Mouse (Mus musculus) forebrain, embryonic 11.5 days (tissue): ENCODE results near the gene Ptprn2. TPM values are rescaled to one million over a fixed set of nuclear protein-coding genes. Genes with fewer than 3 reads are reported as not detected.

ENCODE experiments used
- ATAC-seq: fragments of 200-750 bp; cut with Nextera tagmentation; replicated peaks from 2 replicates; pipeline ENCODE4 v1.8.0; 2017; ENCODE audit warnings: moderate TSS enrichment; ENCODE audit not compliant: low FRiP score
- DNase-seq: peaks from one replicate; pipeline ENCODE4 v3.0.0-alpha.2; 2017; ENCODE audit warnings: low spot score
- H3K27ac ChIP-seq: fragments of 300-500 bp; sonication (generic); 2 replicates; pipeline ENCODE4 v1.5.1; 2014; ENCODE audit warnings: low read depth, low read length
- H3K27me3 ChIP-seq: fragments of 300-500 bp; sonication (generic); 2 replicates; pipeline ENCODE4 v1.6.1; 2014; ENCODE audit warnings: mild to moderate bottlenecking, low read length, mixed read lengths; ENCODE audit not compliant: control insufficient read depth, insufficient read depth
- H3K36me3 ChIP-seq: fragments of 300-500 bp; sonication (generic); 2 replicates; pipeline ENCODE4 v1.6.1; 2014; ENCODE audit warnings: mild to moderate bottlenecking, low read length, moderate library complexity, mixed read lengths; ENCODE audit not compliant: control insufficient read depth, insufficient read depth
- H3K4me1 ChIP-seq: fragments of 300-500 bp; sonication (generic); replicated peaks from 2 replicates; pipeline ENCODE4 v1.6.1; 2014; ENCODE audit warnings: low read length, mixed read lengths; ENCODE audit not compliant: control insufficient read depth, insufficient read depth
- H3K4me2 ChIP-seq: fragments of 300-500 bp; sonication (generic); 2 replicates; pipeline ENCODE4 v1.6.1; 2014; ENCODE audit warnings: low read depth, mild to moderate bottlenecking, low read length, moderate library complexity, mixed read lengths; ENCODE audit not compliant: severe bottlenecking
- H3K4me3 ChIP-seq: fragments of 300-500 bp; sonication (generic); 2 replicates; pipeline ENCODE4 v1.5.1; 2014; ENCODE audit warnings: low read depth, low read length
- H3K9ac ChIP-seq: fragments of 300-500 bp; sonication (generic); 2 replicates; pipeline ENCODE4 v1.6.1; 2014; ENCODE audit warnings: low read length
- H3K9me3 ChIP-seq: fragments of 300-500 bp; sonication (generic); 2 replicates; pipeline ENCODE4 v1.6.1; 2016; ENCODE audit warnings: low read length, mixed read lengths; ENCODE audit not compliant: control insufficient read depth
- WGBS: fragments of 180-500 bp; shearing (Covaris S2); extraction: QIAGEN DNeasy Blood & Tissue Kit; methylation state at CpG from one replicate; pipeline ENCODE4 v1.1.7; 2014; 5-methylcytosine and 5-hydroxymethylcytosine counted together
- polyA plus RNA-seq: library from polyadenylated mRNA; unstranded; fragments of >200 nt; fragmentation: Nextera tagmentation; extraction: Ambion mirVana; gene quantifications from 2 replicates; pipeline ENCODE4 v1.2.1, GENCODE M21; 2014

Ptprn2 gene
- polyA plus RNA-seq, 1 experiment from 2014 or later: 6.8 TPM

DNA sequence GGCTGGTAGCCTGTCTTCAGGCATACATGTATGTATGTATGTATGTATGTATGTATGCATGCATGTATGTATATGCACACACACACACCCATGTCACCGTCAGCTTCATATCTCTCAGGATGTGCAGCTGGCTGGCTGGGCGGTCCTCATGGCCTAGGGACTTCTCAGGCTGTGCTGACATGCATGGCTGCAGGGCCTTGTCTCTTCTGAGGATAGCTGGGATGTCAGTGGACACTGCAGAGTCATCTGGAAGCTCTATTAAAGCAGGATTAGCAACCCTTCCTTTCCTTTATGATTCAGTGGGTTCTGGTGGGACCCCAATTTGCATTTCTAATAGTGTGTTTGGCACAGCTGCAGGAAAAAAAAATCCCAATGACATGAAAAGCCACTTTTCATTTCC is 473.6 kb downstream of the Ptprn2 start:
- ATAC-seq (no peak), DNase-seq (no peak)
- no peak overlapping the region for H3K4me2 ChIP-seq
- no peaks in the 10 kb centered on the region for H3K9me3 ChIP-seq
- no peaks in the 10 kb centered on the region for H3K4me1 ChIP-seq
- no peak overlapping the region for H3K9ac ChIP-seq
- no peak overlapping the region for H3K4me3 ChIP-seq
- H3K27me3 ChIP-seq: no peaks in the 10 kb centered on the region
- no peak overlapping the region for H3K27ac ChIP-seq
- no peaks in the 10 kb centered on the region for H3K36me3 ChIP-seq
- WGBS: 93% methylated on average over 2 of the region's 2 CpGs

DNA sequence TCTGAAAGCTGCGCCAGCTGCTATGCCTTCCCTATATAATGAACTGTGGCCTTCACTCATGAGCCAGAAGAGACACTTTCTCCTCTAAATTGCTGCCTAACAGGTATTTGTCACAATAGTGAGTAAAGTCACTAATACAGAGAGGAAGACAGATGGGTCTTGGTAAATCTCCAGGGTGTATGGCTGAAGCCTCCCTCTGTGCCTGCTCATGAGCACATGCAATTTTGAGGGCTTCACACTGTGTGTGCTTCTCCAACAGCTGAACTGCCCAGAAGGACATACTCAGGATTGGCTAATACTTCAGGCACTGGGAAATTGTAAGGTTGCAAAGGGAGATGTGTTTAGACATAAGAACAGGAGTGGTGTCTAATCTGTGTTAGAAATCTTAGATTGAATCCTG is 478.4 kb downstream of the Ptprn2 start:
- no peaks in the 10 kb centered on the region for H3K27me3 ChIP-seq
- DNase-seq (no peak), ATAC-seq (no peak)
- H3K4me1 ChIP-seq: peaks cover 4% of the 10 kb centered on the region; the same call in 1 of the 2 replicates
- 88% methylated on average over 1 of the region's 1 CpGs for WGBS
- no peaks in the 10 kb centered on the region for H3K36me3 ChIP-seq
- no peaks in the 10 kb centered on the region for H3K9me3 ChIP-seq
- H3K4me3 ChIP-seq: no peak overlapping the region
- H3K9ac ChIP-seq: no peak overlapping the region
- no peak overlapping the region for H3K4me2 ChIP-seq
- no peak overlapping the region for H3K27ac ChIP-seq

DNA sequence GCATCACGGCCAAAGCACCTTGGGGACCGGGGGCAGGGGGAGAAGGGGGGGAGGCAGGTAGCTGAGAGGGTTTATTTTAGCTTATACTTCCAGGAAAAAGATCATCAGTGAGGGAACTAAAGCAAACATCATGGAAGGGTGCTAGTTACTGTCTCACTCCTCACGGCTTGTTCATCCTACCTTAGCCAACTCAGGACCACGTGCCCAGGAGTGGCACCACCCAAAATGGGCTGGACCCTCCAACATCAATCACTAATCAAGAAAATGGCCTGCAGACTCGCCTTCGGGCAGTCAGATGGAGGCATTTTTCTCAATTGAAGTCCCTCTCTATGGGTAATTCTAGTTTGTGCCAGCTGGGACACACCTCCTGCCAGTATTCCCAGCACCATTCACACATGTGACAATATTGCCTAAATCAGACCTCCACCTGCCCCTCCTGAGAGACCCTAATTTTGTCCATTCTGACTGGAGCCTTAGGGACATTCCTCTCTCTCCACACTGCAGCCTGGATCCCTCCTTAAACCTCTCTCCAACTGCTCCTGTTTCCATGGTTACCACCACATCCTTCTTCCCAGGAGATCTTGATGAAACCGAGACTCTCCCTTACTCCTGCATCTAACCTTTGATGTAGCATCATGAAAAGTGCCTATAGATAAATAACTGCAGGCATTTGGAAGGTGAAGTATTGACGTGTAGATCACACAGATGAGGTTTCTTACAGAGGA is 482.9 kb downstream of the Ptprn2 start:
- H3K36me3 ChIP-seq: no peaks in the 10 kb centered on the region
- no peak overlapping the region for H3K9ac ChIP-seq
- no peak for ATAC-seq
- H3K27me3 ChIP-seq: no peaks in the 10 kb centered on the region
- peaks cover 4% of the 10 kb centered on the region; the same call in 1 of the 2 replicates for H3K4me1 ChIP-seq
- no peak overlapping the region for H3K4me2 ChIP-seq
- no peak for DNase-seq
- no peak overlapping the region for H3K27ac ChIP-seq
- H3K9me3 ChIP-seq: no peaks in the 10 kb centered on the region
- no peak overlapping the region for H3K4me3 ChIP-seq
- 58% methylated on average over 8 of the region's 8 CpGs for WGBS

DNA sequence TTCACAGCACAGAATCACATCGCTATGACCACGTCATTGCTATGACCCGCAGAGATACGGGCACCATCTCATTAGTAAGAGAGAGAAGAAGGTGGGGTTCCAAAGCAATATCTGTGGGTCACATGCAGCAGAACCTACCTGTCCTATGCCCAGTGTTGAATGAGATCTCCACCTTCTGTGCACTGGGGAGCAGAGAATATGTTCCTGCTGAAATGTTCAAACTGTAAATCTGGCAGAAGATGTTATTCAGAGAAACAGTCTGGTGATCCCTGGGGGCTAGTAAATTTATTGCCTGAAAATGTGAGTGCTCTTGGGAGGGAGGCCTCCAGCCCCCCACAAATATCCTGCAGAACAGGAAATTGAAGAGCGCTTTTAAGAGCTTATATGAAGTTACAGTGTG is 490.0 kb downstream of the Ptprn2 start:
- Histone ChIP-seq H3K4me1 (no peaks in the 10 kb centered on the region), H3K4me3 (no peak overlapping the region), H3K9me3 (no peaks in the 10 kb centered on the region), H3K27ac (no peak overlapping the region), H3K27me3 (no peaks in the 10 kb centered on the region), H3K9ac (no peak overlapping the region), H3K36me3 (no peaks in the 10 kb centered on the region), H3K4me2 (no peak overlapping the region)
- ATAC-seq (no peak), DNase-seq (no peak)
- 82% methylated on average over 5 of the region's 5 CpGs for WGBS

- H3K4me2 ChIP-seq: no peak overlapping the region
- ATAC-seq: no peak
- 83% methylated on average over 6 of the region's 6 CpGs for WGBS
- no peaks in the 10 kb centered on the region for H3K27me3 ChIP-seq
- no peaks in the 10 kb centered on the region for H3K36me3 ChIP-seq
- no peak for DNase-seq
- H3K27ac ChIP-seq: no peak overlapping the region
- no peak overlapping the region for H3K4me3 ChIP-seq
- no peaks in the 10 kb centered on the region for H3K9me3 ChIP-seq
- no peak overlapping the region for H3K9ac ChIP-seq
- no peaks in the 10 kb centered on the region for H3K4me1 ChIP-seq
Observed at GRCm38 (mm10) chr12:116976981-116977380, 491.5 kb downstream of the Ptprn2 start.

GRCm38 (mm10) chr12:116978201-116978600 is 492.7 kb downstream of the Ptprn2 start:
- ATAC-seq: no peak
- H3K4me3 ChIP-seq: no peak overlapping the region

DNA sequence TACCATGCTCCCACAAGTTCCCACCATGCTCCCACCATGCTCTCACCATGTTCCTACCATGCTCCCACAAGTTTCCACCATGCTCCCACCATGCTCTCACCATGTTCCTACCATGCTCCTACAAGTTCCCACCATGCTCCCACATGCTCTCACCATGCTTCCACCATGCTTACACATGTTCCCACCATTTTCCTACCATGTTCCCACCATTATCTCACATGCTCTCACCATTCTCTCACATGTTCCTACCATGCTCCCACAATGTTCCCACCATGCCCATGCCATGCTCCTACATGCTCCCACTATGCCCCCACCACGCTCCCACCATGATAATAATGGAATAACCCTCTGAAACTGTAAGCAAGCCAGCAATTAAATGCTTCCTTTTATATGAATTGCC is 495.8 kb downstream of the Ptprn2 start:
- no peak overlapping the region for H3K9ac ChIP-seq
- no peaks in the 10 kb centered on the region for H3K9me3 ChIP-seq
- H3K4me2 ChIP-seq: no peak overlapping the region
- H3K4me3 ChIP-seq: no peak overlapping the region
- H3K27ac ChIP-seq: no peak overlapping the region
- H3K36me3 ChIP-seq: no peaks in the 10 kb centered on the region
- ATAC-seq: no peak
- DNase-seq: no peak
- WGBS: 84% methylated on average over 1 of the region's 1 CpGs
- no peaks in the 10 kb centered on the region for H3K27me3 ChIP-seq
- no peaks in the 10 kb centered on the region for H3K4me1 ChIP-seq

More at GRCm38 (mm10) chr12:116978201-116978600, 492.7 kb downstream of the Ptprn2 start:
- H3K9ac ChIP-seq: no peak overlapping the region
- H3K4me2 ChIP-seq: no peak overlapping the region
- no peaks in the 10 kb centered on the region for H3K36me3 ChIP-seq
- no peaks in the 10 kb centered on the region for H3K9me3 ChIP-seq
- no peaks in the 10 kb centered on the region for H3K27me3 ChIP-seq
- no peak overlapping the region for H3K27ac ChIP-seq
- no peak for DNase-seq
- 90% methylated on average over 6 of the region's 6 CpGs for WGBS
- no peaks in the 10 kb centered on the region for H3K4me1 ChIP-seq

GRCm38 (mm10) chr12:116989144-116989543 is 503.6 kb downstream of the Ptprn2 start:
- no peak overlapping the region for H3K4me2 ChIP-seq
- H3K9ac ChIP-seq: no peak overlapping the region
- no peaks in the 10 kb centered on the region for H3K27me3 ChIP-seq
- no peaks in the 10 kb centered on the region for H3K36me3 ChIP-seq
- H3K4me1 ChIP-seq: no peaks in the 10 kb centered on the region
- H3K9me3 ChIP-seq: no peaks in the 10 kb centered on the region
- ATAC-seq (no peak; the same call in 1 of the 2 replicates), DNase-seq (no peak)
- 34% methylated on average over 10 of the region's 10 CpGs for WGBS
- H3K4me3 ChIP-seq: no peak overlapping the region
- H3K27ac ChIP-seq: no peak overlapping the region

GRCm38 (mm10) chr12:117001546-117002148 is 516.1 kb downstream of the Ptprn2 start:
- ATAC-seq: no peak
- Histone ChIP-seq H3K36me3 (no peaks in the 10 kb centered on the region), H3K4me1 (no peaks in the 10 kb centered on the region), H3K9ac (no peak overlapping the region), H3K4me2 (no peak overlapping the region), H3K27me3 (no peaks in the 10 kb centered on the region), H3K4me3 (no peak overlapping the region), H3K27ac (no peak overlapping the region), H3K9me3 (no peaks in the 10 kb centered on the region)
- WGBS: 83% methylated on average over 2 of the region's 2 CpGs
- no peak for DNase-seq
